Mouse (Mus musculus) spleen, postnatal 4 days (tissue): ENCODE results near the gene Surf2.

Experiments
- DNase-seq, 2 experiments: peaks; one replicate each; pipeline ENCODE4 v3.0.0; 2022; ENCODE audit warnings: low spot score in 2 of 2

Gene Surf2

DNA sequence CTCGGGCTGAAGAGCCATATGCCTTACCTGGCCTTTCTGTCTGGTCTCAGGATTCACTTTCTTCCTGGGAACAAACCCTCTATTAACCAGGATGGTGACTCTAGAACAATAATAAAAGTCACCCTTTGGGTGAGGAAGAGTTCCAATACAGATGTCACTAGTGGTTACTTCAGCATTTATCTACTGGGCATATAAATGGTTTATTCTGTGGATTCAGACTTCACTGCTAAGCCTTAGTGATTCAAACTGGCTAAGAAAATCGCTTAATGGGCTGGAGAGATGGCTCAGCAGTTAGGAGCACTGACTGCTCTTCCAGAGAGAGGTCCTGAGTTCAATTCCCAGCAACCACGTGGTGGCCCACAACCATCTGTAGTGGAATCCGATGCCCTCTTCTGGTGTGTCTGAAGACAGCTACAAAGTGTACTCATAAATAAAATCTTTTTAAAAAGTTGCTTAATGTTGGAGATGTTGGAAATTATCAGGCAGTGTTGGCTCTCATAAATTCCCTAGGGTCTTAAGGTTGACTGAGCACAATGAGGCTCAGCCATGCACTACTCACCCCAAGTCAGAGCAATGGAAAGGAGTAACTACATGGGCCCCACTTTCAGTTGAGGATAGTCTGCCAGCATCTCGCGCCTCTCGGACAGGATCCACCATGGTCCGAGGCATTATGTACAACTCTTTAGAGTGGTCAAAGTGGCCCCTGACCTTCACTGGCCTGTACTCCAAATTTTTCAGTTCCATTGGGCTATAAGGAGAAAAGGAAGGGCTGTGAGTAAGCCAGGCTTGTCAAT lies 1.8 kb upstream of the Surf2 start:
- no peak for DNase-seq

DNA sequence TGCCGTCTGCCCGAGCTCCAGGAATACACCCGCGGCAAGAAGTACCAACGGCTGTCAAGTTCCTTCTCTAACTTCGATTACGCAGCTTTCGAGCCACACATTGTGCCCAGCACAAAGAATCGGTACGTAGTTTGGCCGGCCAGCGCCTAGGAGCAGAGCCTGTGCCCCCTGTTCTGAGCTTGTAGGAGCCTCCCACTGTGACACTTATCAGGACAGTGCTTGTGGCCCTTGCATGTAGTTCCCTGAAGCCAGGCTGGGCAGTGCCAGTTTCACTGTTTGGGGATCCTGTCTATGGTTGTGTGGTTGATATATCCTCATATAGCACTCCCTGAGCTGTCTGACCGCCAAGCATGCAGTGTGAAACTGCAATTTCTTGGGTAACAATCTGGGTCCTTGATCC lies 571 bp downstream of the Surf2 start:
- DNase-seq: no peak

DNA sequence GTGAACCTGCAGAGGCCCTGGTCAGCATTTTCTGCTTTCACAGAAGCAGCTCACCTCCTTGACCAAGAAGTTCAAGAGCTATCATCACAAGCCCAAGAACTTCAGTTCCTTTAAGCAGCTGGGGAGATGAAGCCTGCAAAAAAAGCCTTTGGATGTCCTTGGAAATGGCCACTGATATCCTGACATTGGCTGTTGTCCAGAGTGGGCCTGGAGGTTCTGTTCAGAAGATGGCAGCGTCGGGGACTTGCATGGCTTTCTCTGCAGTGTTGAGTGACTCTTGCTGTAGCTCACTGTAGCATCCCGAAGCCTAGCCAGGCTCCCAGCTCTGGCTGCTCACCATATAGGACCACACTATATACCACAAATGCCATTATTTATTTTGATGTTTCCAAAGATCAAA lies 3.5 kb downstream of the Surf2 start:
- no peak for DNase-seq

DNA sequence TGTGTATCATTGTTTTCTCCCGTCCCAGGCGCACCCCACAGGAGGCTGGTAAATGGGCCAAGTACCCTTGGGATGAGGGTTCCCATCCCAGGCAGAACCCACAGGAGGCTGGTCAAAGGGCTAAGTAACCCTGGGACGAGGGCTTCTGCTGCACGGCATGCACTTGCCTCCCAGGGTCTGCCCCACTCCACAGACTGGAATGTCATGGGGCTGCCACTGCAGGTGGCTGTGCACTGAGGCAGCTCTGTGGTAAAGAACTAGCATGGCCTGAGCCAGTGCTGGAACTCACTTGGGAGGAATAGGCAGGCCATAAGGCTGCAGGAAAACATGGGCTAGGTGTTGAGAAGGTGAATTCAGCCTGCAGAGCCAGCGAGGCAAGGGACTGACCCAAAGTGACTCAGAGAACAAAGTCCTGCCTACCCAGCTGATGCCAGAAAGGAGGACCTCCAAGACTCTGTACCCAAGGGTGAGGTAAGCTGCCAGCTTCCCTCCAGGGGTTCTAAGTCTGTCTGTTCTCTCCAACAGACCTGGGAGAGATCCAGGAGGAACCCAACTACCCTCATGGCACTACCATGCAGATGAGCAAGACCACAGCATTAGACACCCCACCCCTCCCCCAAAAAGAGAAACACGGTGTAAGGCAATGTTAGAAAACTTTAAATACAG lies 4.2 kb downstream of the Surf2 start:
- DNase-seq: no peak

DNA sequence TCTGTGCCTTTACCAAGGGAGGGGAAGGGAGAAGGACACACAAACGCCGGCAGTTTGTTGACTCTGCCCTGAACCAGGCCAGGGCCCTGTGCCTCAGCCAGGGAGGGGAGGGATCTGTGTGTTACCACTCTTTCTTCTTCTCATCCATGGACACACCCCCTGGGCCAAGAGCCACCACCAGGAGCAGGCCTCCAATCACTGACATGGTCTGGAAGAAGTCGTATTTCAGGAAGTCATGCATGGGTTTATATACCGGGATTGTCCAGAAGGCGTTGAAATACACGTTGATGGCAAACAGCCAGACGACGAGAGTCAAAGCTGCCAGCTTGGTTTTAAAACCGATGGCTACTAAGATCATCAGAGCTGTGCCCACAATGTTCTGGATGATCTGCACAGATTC lies 5.6 kb downstream of the Surf2 start:
- no peak for DNase-seq

DNA sequence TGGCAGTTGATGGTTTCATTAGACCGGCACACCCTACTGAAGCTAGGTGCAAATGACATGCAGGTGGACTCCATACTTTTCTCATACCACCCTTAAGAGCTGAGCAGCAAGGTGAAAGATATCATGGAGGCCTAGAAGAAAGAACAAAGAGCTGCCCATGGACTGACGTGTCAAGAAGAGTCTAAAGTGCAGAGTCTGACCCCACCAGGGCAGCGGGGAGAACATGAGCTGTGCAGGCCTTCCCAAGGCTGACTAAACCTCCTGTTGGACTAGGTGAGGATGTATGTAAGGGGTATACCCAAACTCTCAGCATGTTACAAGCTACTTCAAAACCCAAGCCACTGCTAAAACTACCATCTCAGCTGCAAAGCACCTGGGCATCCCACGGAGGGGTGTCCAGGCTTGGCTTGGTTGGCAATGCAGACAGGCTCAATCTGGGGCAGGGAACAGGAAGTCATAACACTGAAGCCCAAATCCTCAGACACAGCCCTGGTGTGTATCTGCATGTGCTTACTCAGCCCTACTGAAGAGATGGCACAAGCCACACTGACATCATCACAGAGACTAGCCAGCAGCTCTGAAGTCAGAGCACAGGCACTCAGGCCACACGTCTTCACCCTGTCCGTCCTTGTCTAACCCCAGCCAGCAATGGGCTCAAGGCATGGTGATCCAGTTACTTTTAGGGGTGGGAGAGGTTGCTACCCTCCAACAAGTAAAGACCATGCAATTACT lies 11.7 kb downstream of the Surf2 start:
- no peak for DNase-seq

DNA sequence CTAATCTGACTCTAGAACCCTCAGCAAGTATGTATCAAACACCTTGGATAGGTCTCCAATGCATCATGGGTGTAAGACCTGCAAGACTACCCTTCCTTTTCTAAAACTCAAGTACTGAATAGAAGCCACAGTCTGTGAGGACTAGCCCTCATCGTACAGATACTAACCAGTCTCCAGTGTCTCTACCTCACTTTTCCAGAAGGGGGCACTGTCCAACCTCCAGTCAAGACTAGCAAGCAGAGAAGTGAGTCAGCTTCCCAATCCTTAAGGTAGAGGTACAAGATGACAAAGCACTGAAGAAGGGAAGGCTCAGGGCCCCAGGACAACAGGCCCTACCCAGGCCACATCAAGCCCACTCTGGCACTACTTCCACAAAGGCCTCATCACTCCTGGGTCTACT lies 14.2 kb downstream of the Surf2 start:
- DNase-seq: peak; percentile 78 to 88

DNA sequence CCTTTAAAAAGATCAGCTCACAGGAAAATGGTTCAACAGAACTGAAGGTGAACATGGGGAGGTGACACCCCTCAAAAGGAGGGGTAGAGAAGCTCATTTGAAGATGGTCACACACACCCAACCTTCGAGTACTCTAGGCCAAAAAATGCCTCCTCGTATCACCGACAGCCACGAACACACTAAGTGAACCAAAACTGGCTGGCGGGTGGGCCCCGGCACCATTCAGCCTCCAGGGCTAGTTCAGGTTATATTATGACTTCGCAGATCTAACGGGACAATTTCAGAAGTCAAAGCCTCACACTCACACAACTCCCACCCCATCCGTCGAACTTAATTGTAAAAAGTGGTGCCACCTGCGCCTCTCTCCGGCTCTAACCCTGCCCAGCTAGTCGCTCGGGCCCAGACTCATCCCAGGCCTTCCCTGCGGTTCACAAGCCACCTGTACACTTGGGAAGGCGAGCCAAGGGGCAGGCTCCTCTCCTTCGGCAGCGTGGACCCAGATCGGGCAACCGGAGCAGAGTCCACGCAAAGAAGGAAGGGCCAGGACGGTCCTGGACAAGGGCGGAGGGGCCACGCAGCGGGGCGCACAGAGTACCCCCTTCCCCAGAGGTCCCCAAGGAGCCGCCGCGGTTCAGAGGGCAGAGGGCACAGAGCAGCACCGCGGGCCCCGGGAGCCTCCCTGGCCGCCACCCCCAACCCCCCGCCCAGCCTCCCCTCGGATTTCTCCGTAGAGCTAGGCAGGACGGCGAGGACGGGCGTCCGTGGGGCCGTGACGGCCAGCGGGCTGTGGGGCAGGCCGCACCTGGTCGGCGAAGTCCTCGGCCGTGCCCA lies 16.5 kb downstream of the Surf2 start:
- DNase-seq: peak; percentile 45 to 80

DNA sequence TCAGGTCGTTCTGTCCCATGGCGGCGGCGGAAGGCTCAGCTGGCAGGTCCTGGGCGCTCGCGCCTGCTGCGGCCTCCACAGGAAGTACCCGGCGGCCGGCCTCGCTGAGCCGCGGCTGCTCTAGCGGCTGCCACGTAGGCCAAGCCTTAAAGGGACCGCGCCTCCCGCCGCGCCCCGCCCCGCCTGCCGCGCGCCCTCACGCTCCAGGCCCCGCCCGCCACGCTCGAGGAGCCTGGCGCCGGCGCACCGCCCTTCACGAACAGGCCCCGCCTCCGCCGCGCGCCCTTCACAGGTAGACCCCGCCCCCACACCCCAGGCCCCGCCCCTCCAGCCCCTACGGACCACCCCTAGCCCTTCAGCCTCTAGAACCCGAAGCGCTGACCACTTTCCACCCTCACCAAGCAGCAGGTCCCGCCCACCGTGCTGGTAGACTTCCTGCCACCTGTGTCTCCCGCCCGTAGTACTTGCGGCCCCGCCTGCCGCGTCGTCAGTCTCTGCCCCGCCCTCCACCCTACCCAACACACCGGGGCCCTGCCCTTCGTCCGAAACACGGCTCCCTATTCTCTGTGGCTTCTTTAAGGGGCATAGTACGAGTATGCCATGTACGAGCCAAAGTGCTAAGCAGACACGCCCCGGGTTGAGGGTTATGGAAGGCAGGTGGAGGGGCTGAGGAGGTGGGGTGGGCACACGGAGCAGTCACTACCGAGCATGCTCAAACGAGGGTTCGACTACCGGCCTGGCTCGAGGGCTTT lies 17.3 kb downstream of the Surf2 start, which contains the start of the genes Surf4 and Stkld1:
Gene Surf4 (minus strand): TSS at position 625 of the 752 bp plus-strand sequence.
Gene Stkld1 (plus strand): TSS at position 744 of the 752 bp plus-strand sequence.
- peak; percentile 93 to 97 for DNase-seq

DNA sequence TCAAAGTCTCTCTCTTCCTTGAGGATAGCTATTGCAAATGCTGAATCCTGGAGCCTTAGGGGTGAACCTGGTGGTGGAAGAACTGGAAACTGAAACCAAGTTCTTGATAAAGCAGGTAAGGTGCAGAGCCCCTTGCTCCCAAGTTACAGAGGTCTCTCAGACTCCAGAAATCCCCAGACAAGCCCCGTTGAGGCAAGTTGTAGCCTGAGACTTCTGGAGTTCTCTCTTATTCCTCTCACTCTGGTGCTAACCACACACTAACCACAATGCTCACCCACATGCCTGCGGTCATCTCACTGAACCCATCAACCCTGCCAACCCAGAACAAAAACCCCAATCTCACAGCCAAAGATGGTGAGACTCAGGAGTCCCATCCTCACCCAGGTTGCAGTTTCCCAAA lies 19.1 kb downstream of the Surf2 start:
- no peak for DNase-seq

DNA sequence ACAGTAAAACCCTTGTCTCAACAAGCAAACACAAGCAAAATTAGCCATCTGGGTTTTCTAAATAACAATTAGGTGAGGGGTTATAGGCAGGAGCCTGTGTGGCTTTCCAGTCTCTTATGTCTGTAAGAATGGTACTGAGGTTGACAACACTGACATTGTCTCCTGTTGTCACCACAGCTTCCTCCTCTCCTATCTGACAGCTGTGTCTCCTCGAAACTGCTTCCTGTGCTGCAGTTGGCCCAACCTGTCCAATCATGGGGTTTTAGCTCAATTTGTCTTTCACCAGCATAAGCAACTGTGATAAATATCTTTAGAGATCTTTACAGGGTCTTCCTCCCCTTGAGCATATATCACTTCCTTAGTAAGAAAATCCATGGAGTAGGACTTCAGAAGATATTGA lies 20.3 kb downstream of the Surf2 start:
- DNase-seq: no peak

DNA sequence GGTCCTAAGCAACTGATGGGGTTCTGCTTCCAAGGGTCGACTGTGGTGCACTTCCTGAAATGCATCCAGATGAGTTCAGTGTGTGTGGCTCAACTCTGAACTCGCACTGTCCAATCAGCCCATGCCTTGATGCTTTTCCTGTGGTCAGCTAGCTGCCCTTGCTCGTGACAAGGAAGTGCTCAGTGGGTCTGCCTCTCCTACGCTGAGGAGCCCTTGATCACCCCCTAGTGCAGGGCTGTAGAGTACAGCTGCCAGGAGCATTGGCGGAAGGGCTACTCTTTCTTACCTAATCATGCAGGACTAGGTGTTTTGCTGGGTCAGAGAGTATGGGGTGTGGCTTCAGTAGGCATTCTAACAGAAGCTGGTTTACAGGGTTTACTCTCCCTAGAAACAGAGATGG lies 25.4 kb downstream of the Surf2 start:
- peak in 1 of 2 experiments; percentile 23 for DNase-seq

DNA sequence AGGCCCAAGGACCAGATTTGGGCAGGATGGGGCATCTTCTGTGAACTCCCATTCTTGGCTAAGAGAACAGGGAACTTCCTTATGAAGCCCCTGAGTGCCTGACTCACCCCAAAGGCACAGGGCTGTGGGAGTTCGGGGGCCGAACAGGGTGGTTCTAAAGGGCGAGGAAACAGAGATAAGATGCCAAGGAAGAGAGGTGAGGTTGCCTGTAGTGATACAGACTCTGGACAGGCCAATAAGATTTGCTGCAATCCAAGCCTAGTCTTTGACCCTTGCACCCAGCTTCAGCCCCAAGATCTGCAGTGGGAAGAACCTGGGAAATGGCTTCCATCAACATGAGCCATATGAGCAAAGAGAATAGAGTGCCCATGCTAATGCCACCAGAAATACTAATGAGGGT lies 27.1 kb downstream of the Surf2 start:
- DNase-seq: no peak

DNA sequence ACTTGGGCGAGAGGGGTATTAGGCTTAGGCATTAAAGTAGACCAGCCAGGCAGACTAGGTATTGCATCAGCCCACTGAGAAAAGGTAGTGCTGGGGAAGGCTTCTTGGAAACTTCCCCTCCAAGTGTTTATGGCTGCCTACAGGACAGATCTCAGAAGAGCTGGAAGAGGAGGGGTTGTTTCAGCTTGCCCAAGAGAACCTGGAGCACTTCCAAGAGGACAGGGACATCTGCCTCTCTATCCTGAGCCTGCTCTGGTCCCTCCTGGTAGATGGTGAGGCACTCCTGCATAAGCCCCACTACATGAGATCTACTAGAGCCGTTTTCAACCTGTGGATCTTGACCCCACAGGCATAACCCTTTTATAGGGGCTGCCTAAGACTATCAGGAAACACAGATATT lies 34.2 kb downstream of the Surf2 start:
- no peak for DNase-seq

DNA sequence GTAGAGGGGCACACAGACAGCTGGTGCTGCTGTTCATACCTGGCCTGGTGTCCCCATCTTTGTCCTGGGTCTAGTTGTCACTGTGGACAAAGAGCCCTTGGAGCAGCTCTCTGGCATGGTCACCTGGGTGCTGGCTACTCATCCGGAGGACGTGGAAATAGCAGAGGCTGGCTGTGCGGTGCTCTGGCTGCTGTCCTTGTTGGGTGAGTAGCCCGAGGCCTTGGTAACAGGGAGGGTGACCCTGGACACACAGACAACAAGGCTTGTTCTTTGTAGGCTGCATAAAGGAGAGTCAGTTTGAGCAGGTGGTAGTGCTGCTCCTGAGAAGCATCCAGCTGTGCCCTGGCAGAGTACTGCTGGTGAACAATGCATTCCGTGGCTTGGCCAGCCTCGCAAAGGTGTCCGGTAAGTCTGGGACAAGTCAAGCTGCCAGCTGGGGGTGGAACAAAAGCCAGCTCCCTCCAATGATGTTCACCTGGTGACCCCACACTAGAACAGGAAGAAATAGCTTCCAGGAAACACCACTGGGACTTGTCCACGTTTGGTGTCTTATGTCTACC lies 35.3 kb downstream of the Surf2 start:
- no peak for DNase-seq

DNA sequence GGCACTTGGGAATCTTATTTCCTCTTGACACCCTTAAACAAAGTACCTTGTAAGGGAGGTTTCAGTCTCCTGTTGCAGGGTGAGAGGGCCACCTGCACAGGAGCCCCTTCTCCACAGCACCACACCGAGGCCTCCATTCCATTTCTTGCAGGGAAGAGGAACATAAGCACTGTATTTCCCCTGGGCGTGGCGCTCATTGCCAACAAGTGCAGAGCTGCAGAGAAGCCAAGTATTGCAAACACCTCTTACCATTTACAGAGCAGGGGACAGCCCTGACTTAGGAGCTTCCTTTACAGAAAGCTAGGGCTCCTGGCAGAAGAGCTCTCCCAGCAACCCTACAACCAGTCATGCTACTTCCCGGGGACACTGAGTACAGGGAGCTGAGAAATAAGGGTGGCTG lies 36.0 kb downstream of the Surf2 start:
- DNase-seq: no peak

DNA sequence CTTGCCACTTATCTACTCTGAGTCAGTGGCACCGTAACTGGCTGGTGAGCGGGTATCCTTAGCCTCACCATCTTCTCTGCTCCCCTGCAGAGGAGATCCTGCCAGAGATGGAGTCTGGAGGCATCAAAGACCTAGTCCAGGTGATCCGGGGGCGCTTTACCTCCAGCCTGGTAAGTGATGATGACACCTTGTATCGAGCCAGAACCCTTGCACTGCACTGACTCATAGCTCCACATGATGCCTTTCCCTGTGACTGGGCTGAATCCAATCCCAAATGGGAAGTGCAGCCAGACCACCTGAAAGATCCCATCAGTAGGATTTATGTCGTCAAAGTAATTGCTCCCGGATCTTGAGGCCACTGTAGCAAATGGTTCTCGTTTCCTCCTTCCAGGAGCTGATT lies 36.7 kb downstream of the Surf2 start:
- DNase-seq: no peak

DNA sequence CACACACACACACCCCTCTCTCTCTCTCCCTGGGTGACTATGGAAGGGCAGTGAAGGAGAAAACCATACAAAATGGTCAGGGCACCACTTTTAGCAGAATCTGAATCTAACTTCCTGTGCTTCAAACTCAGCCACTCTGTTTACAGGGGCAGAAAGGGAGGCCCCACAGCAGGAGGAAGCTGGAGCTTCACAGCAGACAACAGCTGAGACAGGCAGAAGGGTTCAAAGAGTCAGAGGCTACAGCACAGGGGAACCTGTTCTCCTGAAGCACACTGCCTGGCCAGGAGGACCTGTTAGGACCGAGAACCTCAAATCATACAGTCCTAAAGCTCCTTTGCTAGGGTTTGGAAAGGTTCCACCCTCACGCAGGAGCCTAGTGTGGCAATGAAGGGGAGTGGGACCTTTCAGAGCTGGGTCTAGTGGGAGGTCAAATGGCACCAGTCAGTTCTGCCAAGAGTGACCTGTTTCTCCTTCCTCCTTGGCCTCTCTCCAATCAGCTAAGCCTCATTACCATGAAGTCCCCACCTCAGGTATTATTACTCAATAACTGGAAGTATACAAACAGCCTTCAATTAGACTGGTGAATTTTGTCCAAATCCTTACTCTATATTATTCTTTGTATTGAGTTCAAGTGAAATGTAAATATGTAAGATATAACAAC lies 38.7 kb downstream of the Surf2 start:
- no peak for DNase-seq

DNA sequence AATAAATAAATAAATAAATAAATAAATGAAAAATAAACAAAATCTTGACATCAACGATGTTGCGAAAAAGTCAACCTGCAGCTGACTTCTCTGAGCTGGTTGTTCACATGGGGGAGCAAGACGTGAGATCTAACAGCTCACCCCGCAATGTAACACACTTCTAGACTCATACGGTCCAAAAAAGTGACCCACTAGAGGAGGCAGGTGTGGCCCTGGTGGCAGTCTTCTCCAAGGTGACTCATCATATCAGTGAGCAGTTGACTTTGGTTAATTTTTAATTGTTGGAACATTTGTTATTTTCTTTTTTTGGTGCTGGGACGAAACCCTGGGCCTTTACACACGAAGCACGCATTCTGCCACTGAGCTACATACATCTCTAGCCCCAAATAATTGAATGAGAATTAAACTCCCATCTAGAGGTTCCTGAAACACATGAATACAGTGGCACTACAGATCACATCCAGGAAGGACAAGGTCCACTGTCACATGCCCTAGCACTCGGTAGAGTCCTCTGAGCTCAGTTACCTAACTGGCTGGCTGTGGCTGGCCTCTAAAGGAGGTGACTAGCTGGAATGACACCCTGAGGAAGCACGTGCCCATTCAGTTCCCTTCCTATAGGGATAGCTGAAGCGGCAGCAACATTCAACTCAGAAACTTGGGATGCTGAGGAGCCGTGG lies 40.8 kb downstream of the Surf2 start:
- no peak for DNase-seq

DNA sequence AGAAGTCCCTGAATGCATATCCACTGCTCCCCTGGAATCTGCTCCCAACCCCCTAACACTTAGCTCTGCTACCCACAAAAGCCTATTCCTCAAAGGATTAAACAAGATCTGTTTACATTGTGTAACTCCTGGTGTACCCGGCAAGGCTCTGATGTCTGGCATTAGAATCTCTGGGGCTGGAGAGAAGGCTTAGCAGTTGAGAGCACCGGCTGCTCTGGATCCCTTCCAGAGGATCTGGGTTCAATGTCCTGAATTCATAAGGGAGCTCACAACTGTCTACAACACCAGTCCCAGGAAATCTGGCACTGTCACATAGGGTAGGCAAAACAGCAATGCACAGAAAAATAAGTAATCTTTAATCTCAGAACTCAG lies 41.3 kb downstream of the Surf2 start:
- no peak for DNase-seq
